In genomic region chr19:18557708-18558107, GRCm38 (mm10) we compare ENCODE assay signal across 17 mouse cellular contexts.
DNase-seq lines count a peak whose midpoint lies in the region; ATAC-seq and TF ChIP-seq lines count a peak whose summit lies in the region.
"Had no signal": no experiment of that assay in that cellular context is flagged by ENCODE, and none has a peak within 500 bp of the region (broad histone marks: within the 10 kb centered on the region; RNA-seq: fewer than 3 reads in every experiment).

No protein-coding gene starts in this region.

- no peak overlapping the region for H3K27ac ChIP-seq in heart, postnatal 0 days (ENCODE audit: low read depth)
- no peak overlapping the region for H3K27ac ChIP-seq in lung, embryonic 14.5 days (ENCODE audit: low read depth)
- H3K27ac ChIP-seq: embryonic facial prominence, embryonic 12.5 days; forebrain, embryonic 12.5 days; limb, embryonic 13.5 days; stomach, embryonic 15.5 days had no signal

- no peaks in the 10 kb centered on the region for H3K36me3 ChIP-seq in heart, postnatal 0 days (replicated peaks; ENCODE audit: control insufficient read depth, insufficient read depth, low read length)
- H3K36me3 ChIP-seq in lung, embryonic 14.5 days (ENCODE audit: insufficient read depth): no peaks in the 10 kb centered on the region
- H3K36me3 ChIP-seq: embryonic facial prominence, embryonic 12.5 days; forebrain, embryonic 12.5 days; limb, embryonic 13.5 days; stomach, embryonic 15.5 days had no signal

- WGBS in heart, postnatal 0 days: 61% methylated on average over 1 of the region's 1 CpGs
- WGBS in lung, embryonic 14.5 days: 69% methylated on average over 1 of the region's 1 CpGs

- TF ChIP-seq EP300 in heart, postnatal 0 days (IDR thresholded peaks at IDR 0.05; ENCODE audit: low read depth): no peak

- H3K9ac ChIP-seq in heart, postnatal 0 days (replicated peaks; ENCODE audit: low read depth, low read length): no peak overlapping the region
- no peak overlapping the region for H3K9ac ChIP-seq in lung, embryonic 14.5 days
- H3K9ac ChIP-seq: embryonic facial prominence, embryonic 12.5 days; forebrain, embryonic 12.5 days; limb, embryonic 13.5 days; stomach, embryonic 15.5 days had no signal

- H3K4me1 ChIP-seq in heart, postnatal 0 days (ENCODE audit: control insufficient read depth, insufficient read depth): no peaks in the 10 kb centered on the region
- no peaks in the 10 kb centered on the region for H3K4me1 ChIP-seq in lung, embryonic 14.5 days (ENCODE audit: insufficient read depth)
- H3K4me1 ChIP-seq: embryonic facial prominence, embryonic 12.5 days; forebrain, embryonic 12.5 days; limb, embryonic 13.5 days; stomach, embryonic 15.5 days had no signal

- TF ChIP-seq CTCF in heart, postnatal 0 days (IDR thresholded peaks at IDR 0.05; ENCODE audit: low read depth): peak; percentile 51
- TF ChIP-seq CTCF in lung, embryonic 14.5 days (IDR thresholded peaks at IDR 0.05; ENCODE audit: low read depth): peak; percentile 65

- no peak overlapping the region for H3K4me2 ChIP-seq in heart, postnatal 0 days (ENCODE audit: low read depth, low read length)
- no peak overlapping the region for H3K4me2 ChIP-seq in lung, embryonic 14.5 days
- H3K4me2 ChIP-seq: embryonic facial prominence, embryonic 12.5 days; forebrain, embryonic 12.5 days; limb, embryonic 13.5 days; stomach, embryonic 15.5 days had no signal

- no peaks in the 10 kb centered on the region for H3K9me3 ChIP-seq in heart, postnatal 0 days (replicated peaks; ENCODE audit: control insufficient read depth, low read length)
- no peaks in the 10 kb centered on the region for H3K9me3 ChIP-seq in lung, embryonic 14.5 days (ENCODE audit: low read depth, low read length)
- H3K9me3 ChIP-seq: embryonic facial prominence, embryonic 12.5 days; forebrain, embryonic 12.5 days; limb, embryonic 13.5 days; stomach, embryonic 15.5 days had no signal

- no peak for ATAC-seq in heart, postnatal 0 days (ENCODE audit: insufficient read depth, low read depth)
- no peak for ATAC-seq in lung, embryonic 14.5 days (ENCODE audit: insufficient read depth)

- no peak for DNase-seq in heart, postnatal 0 days (ENCODE audit: low spot score)
- DNase-seq in heart, adult 8-10 months (ENCODE audit: low spot score): no peak
- DNase-seq in lung, embryonic 14.5 days: peak; percentile 51
- DNase-seq in lung, postnatal 4 days: no peak
- peak; percentile 11 for DNase-seq in NIH3T3 (ENCODE audit: low read depth)
- DNase-seq in naive thymus-derived CD4-positive, alpha-beta T cell, adult 2 months (ENCODE audit: low read depth): peak; percentile 23
- no peak for DNase-seq in cerebellum, adult 9-10 months
- DNase-seq: adrenal gland, postnatal 36 days; cerebellum, adult 11-12 months; gastrocnemius, postnatal 36 days; kidney, postnatal 10 days; thymus, postnatal 36 days had no signal

- H3K27me3 ChIP-seq in heart, postnatal 0 days (ENCODE audit: control insufficient read depth, insufficient read depth, low read length): no peaks in the 10 kb centered on the region
- H3K27me3 ChIP-seq in lung, embryonic 14.5 days (ENCODE audit: insufficient read depth, low read length): no peaks in the 10 kb centered on the region
- H3K27me3 ChIP-seq: embryonic facial prominence, embryonic 12.5 days; forebrain, embryonic 12.5 days; limb, embryonic 13.5 days; stomach, embryonic 15.5 days had no signal

- no peak overlapping the region for H3K4me3 ChIP-seq in heart, postnatal 0 days (ENCODE audit: low read depth, low read length)
- no peak overlapping the region for H3K4me3 ChIP-seq in lung, embryonic 14.5 days (ENCODE audit: low read depth, low read length)
- H3K4me3 ChIP-seq: embryonic facial prominence, embryonic 12.5 days; forebrain, embryonic 12.5 days; limb, embryonic 13.5 days; myocyte; stomach, embryonic 15.5 days had no signal

Comparison
In these comparisons a context has a peak if more than half of its experiments do, and no peak if none do; other contexts are left out.
1. DNase-seq: peak in lung, embryonic 14.5 days (single experiment), NIH3T3 (single experiment) and naive thymus-derived CD4-positive, alpha-beta T cell, adult 2 months (single experiment); none in heart, postnatal 0 days (single experiment), heart, adult 8-10 months (single experiment), lung, postnatal 4 days (0 of 2) and cerebellum, adult 9-10 months (single experiment).